Mouse (Mus musculus) olfactory bulb, adult 2 months (tissue): ENCODE measurements around the gene Mrgprd.

Experiments used
- CTCF ChIP-seq: fragments of 200-500 bp; IDR thresholded peaks from 2 replicates; pipeline ENCODE4 v1.5.1; 2012; ENCODE audit warnings: low read depth, mild to moderate bottlenecking, low read length, moderate library complexity; ENCODE audit not compliant: insufficient read depth
- POLR2A ChIP-seq: fragments of 200-500 bp; IDR thresholded peaks from 2 replicates; pipeline ENCODE4 v1.6.1; 2012; ENCODE audit warnings: mild to moderate bottlenecking, low read depth, low read length, moderate library complexity; ENCODE audit not compliant: insufficient read depth

- TF ChIP-seq CTCF (no peak), POLR2A (no peak)
Measured at GRCm38 (mm10) chr7:145310526-145310925, 4.1 kb upstream of the Mrgprd start.
